Mouse (Mus musculus): ENCODE data around the gene Exoc2.

GRCm38 (mm10) chr13:30826511-30826910 is 147.4 kb downstream of the Exoc2 start:
- TF ChIP-seq ZNF384 (IDR thresholded peaks at IDR 0.05; ENCODE audit: low read depth, low read length) (no peak), HCFC1 (IDR thresholded peaks at IDR 0.05; ENCODE audit: borderline replicate concordance, insufficient read depth, low read length) (no peak)

All from ES-E14 (cell line).